In genomic region chr15:85612660-85613357, GRCm38 (mm10) we compare ENCODE assay signal across 9 mouse cellular contexts. TPM values are rescaled to one million over a fixed set of nuclear protein-coding genes. Genes with fewer than 3 reads are reported as not detected.
DNase-seq lines count a peak whose midpoint lies in the region; ATAC-seq and TF ChIP-seq lines count a peak whose summit lies in the region.
"Had no signal": no experiment of that assay in that cellular context is flagged by ENCODE, and none has a peak within 500 bp of the region (broad histone marks: within the 10 kb centered on the region; RNA-seq: fewer than 3 reads in every experiment).

No protein-coding gene starts in this region.

- H3K27ac ChIP-seq in midbrain, embryonic 13.5 days, result peak overlapping the region; percentile 80
- H3K27ac ChIP-seq in midbrain, embryonic 10.5 days (replicated peaks), result no peak overlapping the region
- H3K27ac ChIP-seq in embryonic fibroblast, embryonic 13.5 days (ENCODE audit: insufficient read depth, low read length), result no peak overlapping the region
- H3K27ac ChIP-seq in midbrain, embryonic 16.5 days (ENCODE audit: low read length), result peak overlapping the region; percentile 81

- no peaks in the 10 kb centered on the region for H3K36me3 ChIP-seq in midbrain, embryonic 13.5 days
- H3K36me3 ChIP-seq in midbrain, embryonic 10.5 days, result no peaks in the 10 kb centered on the region
- no peaks in the 10 kb centered on the region for H3K36me3 ChIP-seq in midbrain, embryonic 16.5 days (ENCODE audit: control insufficient read depth, insufficient read depth, low read length)
- H3K36me3 ChIP-seq: heart, embryonic 15.5 days had no signal

- H3K9ac ChIP-seq in midbrain, embryonic 13.5 days (replicated peaks), result no peak overlapping the region
- no peak overlapping the region for H3K9ac ChIP-seq in midbrain, embryonic 16.5 days (ENCODE audit: low read depth, low read length)
- H3K9ac ChIP-seq: heart, embryonic 15.5 days had no signal

- DNase-seq in cerebellum, adult 18-20 months, result peak; percentile 49 to 61
- DNase-seq in cerebellum, adult 11 months, result no peak
- DNase-seq in midbrain, embryonic 10.5 days (ENCODE audit: low spot score), result no peak
- DNase-seq in kidney, postnatal 10 days, result peak; percentile 74

- H3K4me1 ChIP-seq in midbrain, embryonic 13.5 days (replicated peaks), result peaks cover 35% of the 10 kb centered on the region
- peaks cover 9% of the 10 kb centered on the region for H3K4me1 ChIP-seq in midbrain, embryonic 10.5 days
- H3K4me1 ChIP-seq in embryonic fibroblast, embryonic 13.5 days (ENCODE audit: control insufficient read depth, insufficient read depth, low read length), result no peaks in the 10 kb centered on the region
- H3K4me1 ChIP-seq in midbrain, embryonic 16.5 days (ENCODE audit: control insufficient read depth, insufficient read depth, low read length), result peaks cover 6% of the 10 kb centered on the region

- TF ChIP-seq CTCF in embryonic fibroblast, embryonic 13.5 days (IDR thresholded peaks at IDR 0.05; ENCODE audit: borderline replicate concordance, insufficient read depth, low read length), result peak; percentile 48; the same call in 1 of the 2 replicates

- H3K4me3 ChIP-seq in midbrain, embryonic 13.5 days (replicated peaks), result no peak overlapping the region
- no peak overlapping the region for H3K4me3 ChIP-seq in midbrain, embryonic 10.5 days
- H3K4me3 ChIP-seq in embryonic fibroblast, embryonic 13.5 days (ENCODE audit: insufficient read depth, low read length), result no peak overlapping the region
- no peak overlapping the region for H3K4me3 ChIP-seq in midbrain, embryonic 16.5 days (ENCODE audit: low read depth, low read length)
- H3K4me3 ChIP-seq: heart, embryonic 15.5 days had no signal

- WGBS in midbrain, embryonic 13.5 days, result 73% methylated on average over 8 of the region's 8 CpGs
- 72% methylated on average over 8 of the region's 8 CpGs for WGBS in midbrain, embryonic 10.5 days
- WGBS in midbrain, embryonic 16.5 days, result 70% methylated on average over 8 of the region's 8 CpGs

- no peaks in the 10 kb centered on the region for H3K9me3 ChIP-seq in midbrain, embryonic 13.5 days
- H3K9me3 ChIP-seq in midbrain, embryonic 10.5 days (replicated peaks), result peaks cover 3% of the 10 kb centered on the region
- no peaks in the 10 kb centered on the region for H3K9me3 ChIP-seq in midbrain, embryonic 16.5 days (replicated peaks; ENCODE audit: control insufficient read depth, low read length, poor library complexity, severe bottlenecking)
- H3K9me3 ChIP-seq: heart, embryonic 15.5 days had no signal

- ATAC-seq in midbrain, embryonic 13.5 days, result no peak; the same call in 1 of the 2 replicates
- ATAC-seq in midbrain, embryonic 16.5 days, result peak; percentile 9; the same call in 1 of the 2 replicates
- ATAC-seq in activated CD4-positive, CD25-positive, alpha-beta regulatory T cell, adult 4 months, result no peak

- TF ChIP-seq POLR2A in embryonic fibroblast, embryonic 13.5 days (IDR thresholded peaks at IDR 0.05; ENCODE audit: low read depth, low read length), result no peak

- peaks cover 31% of the 10 kb centered on the region for H3K27me3 ChIP-seq in midbrain, embryonic 13.5 days
- peaks cover 74% of the 10 kb centered on the region for H3K27me3 ChIP-seq in midbrain, embryonic 10.5 days (ENCODE audit: low read depth, poor library complexity, severe bottlenecking)
- peaks cover 3% of the 10 kb centered on the region; the same call in 1 of the 2 replicates for H3K27me3 ChIP-seq in midbrain, embryonic 16.5 days (ENCODE audit: control insufficient read depth, insufficient read depth, low read depth, low read length)

- H3K4me2 ChIP-seq in midbrain, embryonic 13.5 days (replicated peaks), result no peak overlapping the region
- no peak overlapping the region for H3K4me2 ChIP-seq in midbrain, embryonic 16.5 days (ENCODE audit: low read length)
- H3K4me2 ChIP-seq: heart, embryonic 15.5 days had no signal

RNA-seq across cellular contexts. Expression of gene Wnt7b, which starts 30.5 kb away (rescaled TPM):
- polyA plus RNA-seq in midbrain, embryonic 13.5 days (2015; fragmentation: Nextera tagmentation; extraction: Ambion mirVana), result 55.9 and 63.4 TPM in 2 replicates
- 54.8 and 56.5 TPM in 2 replicates for polyA plus RNA-seq in midbrain, embryonic 10.5 days (2016; fragmentation: Nextera tagmentation; extraction: Ambion mirVana)
- not detected in 2 replicates for polyA plus RNA-seq in embryonic fibroblast, embryonic 13.5 days (2011; ENCODE audit: insufficient read length, low read depth, missing spikeins)
- polyA plus RNA-seq in midbrain, embryonic 16.5 days (2015; fragmentation: Nextera tagmentation; extraction: Ambion mirVana), result 22.6 and 25.3 TPM in 2 replicates
- not detected for polyA plus RNA-seq in activated CD4-positive, CD25-positive, alpha-beta regulatory T cell, adult 4 months (2017; shearing (Covaris generic))

Comparison
In these comparisons a context has a peak if more than half of its experiments do, and no peak if none do; other contexts are left out.
1. DNase-seq: peak in cerebellum, adult 18-20 months (2 of 2) and kidney, postnatal 10 days (single experiment); none in cerebellum, adult 11 months (single experiment) and midbrain, embryonic 10.5 days (single experiment).
2. H3K27ac ChIP-seq: peak in midbrain, embryonic 13.5 days (single experiment) and midbrain, embryonic 16.5 days (single experiment); none in midbrain, embryonic 10.5 days (single experiment) and embryonic fibroblast, embryonic 13.5 days (single experiment).
3. RNA of gene Wnt7b, which starts 30.5 kb away (polyA plus RNA-seq): 55.9 to 63.4 TPM in midbrain, embryonic 13.5 days, 54.8 to 56.5 TPM in midbrain, embryonic 10.5 days and 22.6 to 25.3 TPM in midbrain, embryonic 16.5 days; not detected in embryonic fibroblast, embryonic 13.5 days and not detected in activated CD4-positive, CD25-positive, alpha-beta regulatory T cell, adult 4 months; every median in the first group is over 10 times any median in the second.